Mouse (Mus musculus) cortical plate, adult 2 months (tissue): Measurements from ENCODE around the gene Wwc1.

ENCODE experiments used
- CTCF ChIP-seq: fragments of 200-500 bp; IDR thresholded peaks from 2 replicates; pipeline ENCODE4 v1.5.1; 2011; ENCODE audit warnings: mild to moderate bottlenecking, control low read depth, low read length; ENCODE audit not compliant: insufficient read depth; ENCODE audit errors: extremely low read depth
- POLR2A ChIP-seq: fragments of 200-500 bp; IDR thresholded peaks from 2 replicates; pipeline ENCODE4 v1.6.1; 2011; ENCODE audit warnings: mild to moderate bottlenecking, low read length, control low read depth; ENCODE audit not compliant: insufficient read depth; ENCODE audit errors: extremely low read depth

DNA sequence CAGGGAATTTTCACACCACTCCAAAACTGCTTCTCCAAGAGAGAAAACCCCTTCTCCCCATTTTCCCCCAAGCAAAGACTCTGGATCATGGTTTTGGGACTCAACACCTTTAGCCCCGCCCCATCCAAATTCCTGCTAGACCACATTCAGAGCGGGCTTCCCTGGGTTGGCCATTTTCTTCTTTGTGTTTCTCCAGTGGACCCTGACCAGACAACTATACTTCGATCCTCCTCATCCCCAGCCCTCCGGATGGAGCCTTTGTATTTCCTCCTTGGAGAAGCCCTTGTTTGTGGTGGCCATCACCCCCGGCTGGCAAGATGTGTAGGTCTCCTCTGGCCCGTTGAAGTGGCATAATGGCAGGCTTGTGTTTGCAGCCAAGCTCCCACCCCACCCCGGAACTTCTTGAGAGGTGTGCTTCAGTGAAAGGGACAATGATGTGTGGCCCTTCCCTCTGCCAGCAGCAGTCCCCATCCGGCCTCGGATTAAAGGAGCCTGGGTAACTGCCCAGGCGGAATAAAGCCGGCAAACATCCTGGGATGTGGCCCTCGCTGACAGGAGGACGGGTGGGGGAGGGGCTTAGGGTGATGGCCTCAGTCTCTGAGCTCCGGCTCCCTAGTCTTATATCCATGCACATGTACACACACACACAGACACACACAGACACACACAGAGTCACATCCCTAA, 46.8 kb downstream of the Wwc1 start:
- no peak for TF ChIP-seq CTCF
- no peak for TF ChIP-seq POLR2A
